Mouse (Mus musculus): Measurements from ENCODE around the gene Nfkb2.

Gene Nfkb2

DNA sequence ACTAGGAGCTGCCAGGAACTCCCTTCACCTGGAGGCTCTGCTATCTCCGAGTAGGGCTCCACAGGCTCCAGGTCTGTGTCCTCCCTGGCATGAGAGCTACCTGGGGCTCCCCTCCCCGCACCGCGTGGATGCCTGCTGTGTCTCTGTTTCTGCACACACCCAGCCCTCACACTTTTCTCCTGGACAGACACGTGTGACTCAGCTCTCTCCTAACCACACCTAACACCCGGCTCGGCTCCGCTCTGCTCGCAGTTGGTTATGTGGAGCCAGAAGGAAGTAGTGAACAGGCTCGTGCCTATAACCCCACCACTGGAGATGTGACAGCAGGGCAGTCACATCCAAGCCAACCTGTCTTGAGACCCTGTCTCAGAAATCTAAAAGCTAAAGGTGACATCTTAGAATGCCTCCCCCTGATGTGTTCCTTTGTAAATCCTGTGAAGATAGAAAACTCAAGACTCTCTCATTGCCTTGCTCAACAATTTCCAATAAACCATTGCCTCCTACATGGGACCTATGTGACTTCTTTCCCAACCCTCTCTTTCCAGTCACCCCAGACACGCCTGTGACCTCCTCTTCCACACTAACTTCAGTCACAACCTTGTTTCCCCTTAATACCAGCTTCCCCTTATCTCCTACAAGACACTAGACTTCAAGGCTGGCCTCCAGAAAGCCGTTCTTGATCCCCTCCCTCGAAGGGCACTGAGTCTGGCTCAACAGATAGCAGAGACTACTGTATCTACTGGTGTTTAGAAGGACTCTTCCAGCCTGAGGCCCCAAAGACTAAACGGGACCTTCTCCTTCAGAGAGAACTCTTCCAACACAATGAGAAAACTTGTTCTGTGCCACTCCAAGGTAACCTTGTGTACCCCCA, 11.0 kb downstream of the Nfkb2 start:
- no peaks in the 10 kb centered on the region for H3K27me3 ChIP-seq (ENCODE audit: control insufficient read depth, insufficient read depth, low read length, poor library complexity, severe bottlenecking)
- DNase-seq (ENCODE audit: low read depth, low spot score) = no peak
- H3K36me3 ChIP-seq (ENCODE audit: control insufficient read depth, insufficient read depth, low read length, poor library complexity, severe bottlenecking) = peaks cover 22% of the 10 kb centered on the region

DNA sequence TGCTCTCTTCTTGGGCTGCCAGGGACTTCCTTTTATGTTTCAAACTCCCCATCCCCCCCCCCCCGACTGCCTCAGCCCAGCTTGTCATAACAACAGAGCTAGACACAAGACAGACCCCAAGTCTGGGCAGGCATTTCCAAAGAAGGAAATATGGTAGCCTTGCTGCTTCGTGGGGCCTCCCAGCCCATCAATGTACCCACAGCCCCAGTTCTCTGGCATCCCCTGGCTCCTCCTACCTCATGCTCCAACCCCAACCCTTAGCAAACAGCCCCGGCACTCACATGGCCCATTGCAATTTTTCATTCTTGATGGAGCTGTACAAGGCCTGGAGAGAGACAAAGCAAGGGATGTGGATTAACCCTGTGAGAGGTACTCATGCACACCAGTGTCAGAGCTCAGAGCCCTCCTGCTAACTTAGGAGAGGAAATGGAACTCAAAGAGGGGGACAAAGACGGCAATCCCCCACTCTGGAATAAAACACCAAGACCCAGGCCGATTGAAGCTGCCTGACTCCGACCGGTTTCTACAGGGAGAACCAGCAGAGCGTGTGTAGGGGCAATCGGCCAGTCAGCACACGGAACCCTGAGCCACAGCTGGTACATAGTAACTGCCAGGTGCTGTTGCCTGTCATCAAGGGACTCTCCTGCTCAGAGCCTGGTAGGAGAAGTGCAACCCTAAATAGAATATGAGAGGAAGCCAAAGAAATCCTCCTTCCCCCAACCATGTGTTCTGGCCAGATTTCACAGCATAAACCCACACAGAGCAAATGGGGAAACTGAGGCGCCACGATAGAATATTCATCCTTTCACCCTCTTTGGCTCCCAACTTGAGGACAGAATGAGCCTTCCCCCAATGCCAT, 11.9 kb downstream of the Nfkb2 start:
- no peak for DNase-seq (ENCODE audit: low read depth, low spot score)
- Histone ChIP-seq H3K36me3 (ENCODE audit: control insufficient read depth, insufficient read depth, low read length, poor library complexity, severe bottlenecking) (peaks cover 14% of the 10 kb centered on the region), H3K27me3 (ENCODE audit: control insufficient read depth, insufficient read depth, low read length, poor library complexity, severe bottlenecking) (no peaks in the 10 kb centered on the region)

DNA sequence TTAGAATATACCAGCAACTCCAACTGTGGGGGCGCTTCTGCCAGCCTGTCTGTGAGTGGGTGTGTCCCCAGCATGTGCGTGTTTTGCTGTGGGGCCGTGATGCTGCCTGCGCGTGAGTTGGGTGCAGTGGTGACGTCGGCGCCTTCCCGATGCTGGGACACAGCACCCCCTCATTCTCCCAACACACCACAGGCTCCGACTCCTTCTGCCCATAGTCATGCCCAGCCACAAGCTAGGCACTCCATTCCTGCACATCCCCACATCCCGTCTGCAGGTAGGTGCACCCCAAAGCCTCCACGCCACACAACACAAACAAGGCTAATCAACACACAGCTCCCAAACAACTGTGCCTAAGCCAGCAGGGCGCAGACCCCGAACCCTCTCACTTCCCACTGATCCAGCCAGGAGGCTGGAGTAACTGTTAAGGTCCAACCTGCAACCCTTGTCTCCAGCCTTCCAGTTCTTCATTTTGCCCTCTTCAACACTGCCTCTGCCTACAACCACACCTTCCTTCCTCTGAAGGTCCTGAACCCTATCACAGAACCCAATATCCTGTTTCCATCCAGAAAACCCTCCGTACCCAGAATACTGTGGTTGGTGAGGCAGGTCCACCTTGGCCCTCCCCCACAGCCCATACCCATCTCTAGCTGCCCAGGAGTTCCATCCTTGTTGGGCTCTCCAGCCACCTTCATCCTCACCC, 12.9 kb downstream of the Nfkb2 start:
- peak; percentile 39 for DNase-seq (ENCODE audit: low read depth, low spot score)
- Histone ChIP-seq H3K36me3 (ENCODE audit: control insufficient read depth, insufficient read depth, low read length, poor library complexity, severe bottlenecking) (peaks cover 5% of the 10 kb centered on the region), H3K27me3 (ENCODE audit: control insufficient read depth, insufficient read depth, low read length, poor library complexity, severe bottlenecking) (no peaks in the 10 kb centered on the region)

DNA sequence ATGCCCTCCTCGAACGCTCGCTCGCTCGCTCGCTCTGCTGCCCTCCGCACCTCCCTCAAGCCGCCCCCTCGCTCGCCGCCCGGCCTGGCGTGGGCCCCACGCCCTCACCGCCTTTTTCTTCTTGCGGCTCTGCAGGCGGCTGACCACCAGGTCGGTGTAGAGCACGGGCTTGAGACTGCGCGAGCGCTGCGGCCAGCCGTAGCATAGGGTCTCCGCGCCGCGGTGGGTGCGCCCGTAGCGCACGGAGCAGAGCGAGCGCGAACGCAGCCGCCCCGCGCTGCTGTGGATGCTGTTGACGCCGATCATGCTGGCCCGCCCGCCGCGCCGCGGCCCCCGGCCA, 13.4 kb downstream of the Nfkb2 start:
- DNase-seq (ENCODE audit: low read depth, low spot score) = no peak
- H3K36me3 ChIP-seq (ENCODE audit: control insufficient read depth, insufficient read depth, low read length, poor library complexity, severe bottlenecking) = peaks cover 3% of the 10 kb centered on the region
- no peaks in the 10 kb centered on the region for H3K27me3 ChIP-seq (ENCODE audit: control insufficient read depth, insufficient read depth, low read length, poor library complexity, severe bottlenecking)

DNA sequence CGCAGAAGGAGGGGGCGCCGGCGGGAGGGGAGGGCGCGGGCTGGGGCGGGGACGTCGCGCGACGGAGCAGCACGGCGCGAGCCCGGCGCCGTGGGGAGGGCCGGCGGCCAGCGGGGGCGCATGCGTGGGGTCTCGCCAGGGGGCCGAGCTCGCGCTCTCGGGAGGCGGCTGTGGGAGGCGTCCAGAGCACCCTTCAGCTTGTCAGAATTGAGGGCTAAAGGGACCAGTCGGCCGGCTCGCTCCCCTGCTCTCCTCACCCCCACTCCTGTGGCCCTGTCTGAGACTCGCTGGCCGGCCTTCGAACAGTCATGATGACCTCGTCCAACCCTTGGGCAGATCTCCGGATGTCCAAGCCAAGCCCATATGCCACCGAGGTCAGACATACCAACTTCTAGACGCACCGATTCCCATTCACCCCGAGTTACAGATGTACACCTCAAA, 13.9 kb downstream of the Nfkb2 start:
- Histone ChIP-seq H3K36me3 (ENCODE audit: control insufficient read depth, insufficient read depth, low read length, poor library complexity, severe bottlenecking) (no peaks in the 10 kb centered on the region), H3K27me3 (ENCODE audit: control insufficient read depth, insufficient read depth, low read length, poor library complexity, severe bottlenecking) (no peaks in the 10 kb centered on the region)
- DNase-seq (ENCODE audit: low read depth, low spot score) = peak; percentile 18

DNA sequence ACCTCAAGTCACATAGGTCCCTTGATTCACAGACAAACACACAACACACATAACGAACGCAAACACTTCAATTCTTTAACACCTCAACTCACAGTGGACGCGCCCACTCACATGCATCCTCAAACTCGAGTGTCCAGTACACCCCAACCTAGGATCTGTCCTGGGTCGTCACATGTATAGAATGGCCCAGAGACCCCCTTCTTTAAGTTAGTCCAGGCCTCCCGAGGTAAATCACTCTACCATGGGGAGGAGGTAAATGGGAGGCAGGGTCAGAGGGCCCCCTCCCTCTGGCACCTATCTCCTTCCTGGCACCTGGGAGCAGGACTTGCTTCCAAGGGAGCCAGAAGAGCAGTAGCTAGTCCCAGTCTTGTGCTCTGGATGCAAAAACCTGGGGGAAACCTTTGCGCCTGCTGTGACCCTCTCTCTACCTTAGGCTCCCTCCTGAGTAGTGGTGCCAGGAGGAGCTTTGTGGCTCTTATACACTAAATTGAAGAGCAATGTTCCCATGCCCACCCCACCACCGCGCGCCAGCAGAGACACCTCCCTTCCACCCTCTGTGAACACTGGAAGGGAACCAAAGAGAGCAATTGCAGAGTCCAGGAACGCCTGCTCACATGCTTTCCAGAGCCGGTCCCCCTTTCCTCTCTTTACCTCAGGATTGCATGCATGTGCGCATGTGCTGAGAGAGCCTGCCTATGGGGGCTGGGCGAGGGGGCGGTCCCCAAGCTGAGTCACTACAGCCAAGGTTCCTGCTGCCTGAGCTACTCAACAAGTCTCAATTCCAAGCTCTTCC, 14.7 kb downstream of the Nfkb2 start:
- DNase-seq (ENCODE audit: low read depth, low spot score) = no peak
- Histone ChIP-seq H3K36me3 (ENCODE audit: control insufficient read depth, insufficient read depth, low read length, poor library complexity, severe bottlenecking) (no peaks in the 10 kb centered on the region), H3K27me3 (ENCODE audit: control insufficient read depth, insufficient read depth, low read length, poor library complexity, severe bottlenecking) (no peaks in the 10 kb centered on the region)

DNA sequence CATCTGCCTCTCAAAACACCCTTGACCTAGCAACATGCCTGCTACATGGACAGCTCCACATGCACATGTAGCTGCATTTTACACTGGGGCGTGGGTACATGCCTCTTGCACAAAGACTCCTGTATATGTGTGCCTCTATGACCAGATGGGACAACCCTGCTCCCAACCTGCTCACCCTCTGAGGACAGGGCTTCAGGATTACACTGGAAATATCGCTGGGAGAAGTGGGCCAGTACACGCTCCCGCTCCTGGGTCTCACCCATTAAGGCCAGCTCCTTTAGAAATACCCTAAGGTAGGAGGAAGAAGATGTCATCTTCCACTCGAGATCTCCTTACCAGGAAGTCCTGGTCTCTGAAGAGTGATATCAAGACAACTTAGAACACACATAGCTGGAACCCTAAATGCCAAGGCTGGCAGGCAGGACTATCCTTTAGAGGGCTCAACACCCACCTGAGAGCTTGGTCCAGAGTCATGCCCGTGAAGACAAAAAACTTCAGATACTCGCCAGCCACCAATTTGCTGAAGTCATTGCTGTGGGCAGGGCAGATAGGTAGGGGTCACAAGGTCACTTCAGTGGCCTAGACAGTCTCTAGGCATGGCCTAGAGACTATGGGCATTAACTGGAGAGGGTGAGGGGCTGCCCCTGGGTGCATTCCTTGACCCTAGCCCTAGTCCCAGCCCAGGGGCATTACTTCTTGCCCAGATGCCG, 16.1 kb downstream of the Nfkb2 start:
- Histone ChIP-seq H3K36me3 (ENCODE audit: control insufficient read depth, insufficient read depth, low read length, poor library complexity, severe bottlenecking) (no peaks in the 10 kb centered on the region), H3K27me3 (ENCODE audit: control insufficient read depth, insufficient read depth, low read length, poor library complexity, severe bottlenecking) (no peaks in the 10 kb centered on the region)
- DNase-seq (ENCODE audit: low read depth, low spot score) = no peak

DNA sequence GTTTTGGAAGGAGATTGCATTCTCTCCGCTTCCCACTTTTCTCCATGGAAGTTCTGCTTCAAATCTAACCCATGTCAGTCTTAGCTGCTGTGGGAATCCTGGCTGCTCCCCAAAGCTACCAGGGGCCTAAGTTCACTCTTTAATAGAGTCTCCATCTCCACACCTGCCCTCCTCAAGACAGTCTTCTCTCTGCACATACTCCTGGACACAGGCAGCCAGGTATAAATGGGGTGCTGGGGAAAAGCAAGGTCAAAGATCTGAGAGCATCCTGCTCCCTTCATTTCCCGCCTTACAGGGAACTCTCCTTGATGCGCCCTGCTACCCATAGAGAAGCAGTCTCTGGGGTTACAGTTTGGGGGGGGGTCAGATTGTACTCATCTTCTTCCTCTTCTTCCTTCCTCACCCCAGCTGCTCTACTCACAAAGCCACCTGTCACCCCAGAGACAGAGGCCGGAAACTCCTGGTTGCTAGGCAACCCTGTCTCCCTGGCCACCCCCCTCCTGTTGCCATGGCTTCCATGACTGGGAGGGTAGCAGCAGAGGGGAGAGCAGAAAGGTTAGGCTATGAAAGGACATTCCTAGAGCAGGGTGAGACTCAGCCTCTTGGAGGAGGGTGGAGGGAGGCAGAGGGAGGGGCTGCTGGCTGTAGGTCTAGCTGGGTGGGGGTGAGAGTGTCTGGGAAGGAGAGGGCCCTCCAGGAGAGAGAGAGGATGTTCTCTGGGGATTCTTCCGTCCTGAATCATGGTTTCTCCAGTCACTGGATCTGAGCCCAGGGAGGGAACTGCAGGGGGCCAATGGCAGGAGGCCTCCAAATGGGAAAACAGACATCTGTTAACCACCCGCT, 17.2 kb downstream of the Nfkb2 start:
- Histone ChIP-seq H3K27me3 (ENCODE audit: control insufficient read depth, insufficient read depth, low read length, poor library complexity, severe bottlenecking) (no peaks in the 10 kb centered on the region), H3K36me3 (ENCODE audit: control insufficient read depth, insufficient read depth, low read length, poor library complexity, severe bottlenecking) (no peaks in the 10 kb centered on the region)
- peak; percentile 74 for DNase-seq (ENCODE audit: low read depth, low spot score)

DNA sequence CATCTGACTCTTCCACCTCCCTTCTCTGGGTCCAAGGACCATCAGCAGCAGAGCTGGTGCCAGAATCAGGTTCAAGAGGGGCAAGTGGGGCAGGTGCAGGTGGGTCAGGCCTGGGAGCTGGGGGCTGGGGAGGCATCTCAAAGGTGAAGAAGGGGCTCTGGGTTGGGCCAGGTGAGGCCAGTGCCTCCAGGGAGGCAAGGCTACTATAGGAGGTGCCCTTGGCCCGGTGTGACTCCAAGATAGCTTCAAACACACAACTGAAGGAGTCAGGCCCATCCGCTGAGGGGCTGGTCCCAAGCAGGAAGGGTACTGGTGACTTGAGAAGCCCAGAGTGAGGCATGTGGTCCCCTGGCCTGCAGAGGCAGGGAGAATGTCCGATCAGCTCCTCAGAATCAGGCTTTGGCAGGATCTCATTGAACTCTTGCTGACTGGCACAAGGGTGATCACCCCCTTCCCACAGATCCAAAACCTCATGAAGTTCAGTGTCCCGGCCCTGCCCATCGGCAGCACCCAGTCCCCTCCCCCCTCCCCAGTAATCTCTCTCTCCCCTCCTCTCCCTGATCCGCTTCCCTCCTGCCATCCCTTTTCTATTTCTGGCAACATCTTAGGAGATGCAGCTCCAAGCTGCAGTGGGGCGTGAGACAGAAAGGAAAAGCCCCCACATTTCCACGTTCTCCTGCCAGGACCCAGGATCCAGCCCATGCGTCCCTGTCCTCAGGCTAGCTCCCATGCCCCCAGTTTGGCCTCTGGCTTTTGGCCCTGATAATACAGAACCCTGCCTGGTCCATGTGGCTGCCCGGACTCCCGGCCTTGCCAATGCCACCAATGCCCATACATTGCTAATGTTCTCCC, 18.2 kb downstream of the Nfkb2 start:
- H3K36me3 ChIP-seq (ENCODE audit: control insufficient read depth, insufficient read depth, low read length, poor library complexity, severe bottlenecking) = no peaks in the 10 kb centered on the region

DNA sequence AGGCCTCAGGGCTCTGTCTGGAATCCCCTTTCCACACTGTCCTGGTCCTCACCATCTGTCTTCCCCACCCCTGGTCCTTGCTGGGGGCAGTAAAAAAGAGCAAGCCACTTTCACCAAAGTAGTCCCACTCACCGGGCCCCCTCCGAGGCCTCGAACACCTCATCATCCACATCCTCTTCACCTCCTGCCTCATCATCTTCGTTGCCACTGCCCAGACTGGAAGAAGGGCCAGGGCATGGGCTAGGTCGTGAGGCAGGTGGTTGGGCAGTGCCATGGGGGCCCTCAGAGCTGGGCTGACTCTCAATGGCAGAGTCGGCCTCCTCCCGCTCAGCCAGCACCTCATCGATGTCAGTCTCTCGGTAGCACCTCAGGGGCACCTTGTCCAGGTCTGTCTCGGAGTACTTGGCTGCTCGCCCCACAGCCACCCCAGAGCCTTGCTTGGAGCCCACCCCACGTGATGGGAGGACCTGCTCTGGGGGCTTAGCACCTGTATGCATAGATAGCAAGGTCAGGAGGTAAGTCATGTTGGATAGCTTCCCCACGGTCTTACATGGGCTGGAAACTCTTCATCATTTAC, 19.0 kb downstream of the Nfkb2 start:
- no peak for DNase-seq (ENCODE audit: low read depth, low spot score)
- Histone ChIP-seq H3K27me3 (ENCODE audit: control insufficient read depth, insufficient read depth, low read length, poor library complexity, severe bottlenecking) (no peaks in the 10 kb centered on the region), H3K36me3 (ENCODE audit: control insufficient read depth, insufficient read depth, low read length, poor library complexity, severe bottlenecking) (no peaks in the 10 kb centered on the region)

More for the DNA sequence above, 18.2 kb downstream of the Nfkb2 start:
- no peak for DNase-seq (ENCODE audit: low read depth, low spot score)
- H3K27me3 ChIP-seq (ENCODE audit: control insufficient read depth, insufficient read depth, low read length, poor library complexity, severe bottlenecking) = no peaks in the 10 kb centered on the region

DNA sequence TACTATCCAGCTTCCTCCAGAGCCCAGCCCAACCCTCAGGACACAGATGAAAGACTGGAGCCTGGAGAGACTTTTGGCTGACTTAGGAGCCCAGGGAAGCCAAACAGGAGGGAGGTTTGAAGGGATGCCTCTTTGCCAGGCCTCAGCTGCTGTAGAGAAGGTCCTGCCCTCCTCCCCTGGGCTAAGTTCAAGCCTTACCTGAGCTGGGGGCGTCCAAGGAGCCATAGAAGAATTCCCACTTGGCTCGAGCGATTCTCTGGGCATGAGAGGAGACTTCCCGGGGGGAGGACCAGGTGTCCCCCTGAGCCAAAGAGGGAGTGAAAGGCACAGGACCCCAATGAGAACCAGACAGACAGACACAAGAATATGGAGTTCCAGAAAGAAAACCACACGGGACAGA, 19.6 kb downstream of the Nfkb2 start:
- H3K27me3 ChIP-seq (ENCODE audit: control insufficient read depth, insufficient read depth, low read length, poor library complexity, severe bottlenecking) = no peaks in the 10 kb centered on the region
- DNase-seq (ENCODE audit: low read depth, low spot score) = no peak
- no peaks in the 10 kb centered on the region for H3K36me3 ChIP-seq (ENCODE audit: control insufficient read depth, insufficient read depth, low read length, poor library complexity, severe bottlenecking)

DNA sequence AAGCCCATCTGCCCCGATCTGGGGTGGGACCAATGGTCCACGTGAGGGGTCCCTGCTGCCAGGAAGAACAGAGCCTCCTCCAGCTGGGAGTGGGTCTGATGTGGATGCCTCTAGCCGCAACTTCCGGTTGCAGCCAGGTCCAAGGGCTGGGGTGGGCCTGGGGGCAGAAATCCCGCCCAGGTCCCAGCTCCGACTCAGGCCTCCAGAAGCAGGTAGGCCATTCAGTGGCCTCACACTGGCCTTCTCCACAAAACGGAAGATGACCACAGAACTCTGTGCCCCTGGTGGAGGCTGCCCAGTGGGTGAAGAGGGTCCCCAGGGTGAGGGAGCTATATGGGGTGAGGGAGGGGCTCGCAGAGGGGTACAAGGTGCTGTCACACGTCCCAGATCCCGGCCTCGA, 20.2 kb downstream of the Nfkb2 start:
- Histone ChIP-seq H3K36me3 (ENCODE audit: control insufficient read depth, insufficient read depth, low read length, poor library complexity, severe bottlenecking) (no peaks in the 10 kb centered on the region), H3K27me3 (ENCODE audit: control insufficient read depth, insufficient read depth, low read length, poor library complexity, severe bottlenecking) (no peaks in the 10 kb centered on the region)
- DNase-seq (ENCODE audit: low read depth, low spot score) = no peak

Data from splenic B cell, adult 2 months (primary cell).